Mouse (Mus musculus) gastrocnemius, postnatal 14 days (tissue): ENCODE data around the gene Col7a1. TPM values are rescaled to one million over a fixed set of nuclear protein-coding genes. Genes with fewer than 3 reads are reported as not detected.

Source experiments
- DNase-seq: peaks from one replicate; pipeline ENCODE4 v3.0.0; 2021; ENCODE audit warnings: mixed read lengths
- intact Hi-C: fragments of 180-260 bp; cut with DNase I; formaldehyde crosslinking; loops from one replicate; pipeline ENCODE4 v1.15.1; 2025; ENCODE audit warnings: low total_unique reads
- long read RNA-seq, 2 experiments: library from polyadenylated mRNA; stranded (forward); transcript quantifications; one replicate each; pipeline ENCODE4 v2.0.0; 2021
- total RNA-seq, 2 experiments: library from RNA; stranded (reverse); gene quantifications; 2 replicates each; pipeline ENCODE4 v1.2.3; 2021

Gene Col7a1
- 1 to 10 TPM; 2.7 to 3.7 TPM for total RNA-seq
- long read RNA-seq, experiment 1: 0 reads
- long read RNA-seq, experiment 2, partial matches to known transcripts: 2 of 4 reads
- long read RNA-seq, experiment 2, other reads (novel, unspliced or antisense): 2 of 4 reads

DNA sequence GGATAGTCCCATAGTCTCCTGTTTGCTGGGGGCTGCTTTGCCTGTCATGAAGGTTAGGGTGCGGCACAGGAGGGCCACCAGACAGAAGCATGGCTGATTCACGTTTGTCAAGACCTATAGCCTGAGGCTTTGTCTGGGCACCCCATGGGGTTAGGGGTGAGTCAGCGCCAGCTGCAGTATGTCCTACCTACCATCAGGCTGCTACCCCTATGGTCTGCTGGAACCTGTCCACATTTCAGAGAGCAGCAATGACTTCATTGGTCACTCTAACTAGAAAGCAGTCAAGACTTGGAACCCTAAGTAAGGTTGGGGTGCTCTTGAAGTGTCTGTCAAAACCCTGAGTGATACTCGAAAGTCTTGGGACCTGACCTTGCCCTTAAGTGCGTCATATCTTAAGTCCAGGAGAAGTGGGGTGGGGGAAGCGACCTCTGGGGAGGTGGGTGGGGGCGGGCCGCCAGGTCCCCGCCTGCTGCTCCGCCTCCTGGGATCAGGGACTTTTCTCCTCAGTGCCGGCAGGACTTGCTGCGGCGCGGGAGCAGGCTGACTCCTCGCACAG is at the start of gene Col7a1:
Gene Col7a1 (plus strand): TSS at position 506 of the 556 bp plus-strand sequence.
- intact Hi-C loops: no loop called here
- no peak for DNase-seq

DNA sequence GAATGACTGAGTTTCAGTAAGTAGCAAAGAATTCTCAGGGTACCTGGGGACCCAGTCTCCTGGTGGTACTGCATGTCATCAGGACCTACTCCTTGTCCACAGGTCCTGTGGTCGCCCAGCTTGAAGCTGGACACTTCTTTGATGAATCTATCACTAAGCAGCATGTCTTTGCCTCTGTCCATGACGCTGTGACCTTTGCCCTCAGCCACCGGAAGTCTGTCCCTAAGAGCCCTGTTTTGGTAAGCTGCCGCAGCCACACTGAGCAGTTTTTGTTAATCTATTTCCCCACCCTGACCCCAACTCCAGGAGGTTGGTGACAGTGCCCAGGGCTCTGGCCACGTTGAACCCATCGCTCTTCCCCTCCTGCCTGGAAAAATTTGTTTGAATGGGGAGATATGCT is 41.1 kb upstream of the Col7a1 start:
- intact Hi-C loops: no loop called here
- no peak for DNase-seq

DNA sequence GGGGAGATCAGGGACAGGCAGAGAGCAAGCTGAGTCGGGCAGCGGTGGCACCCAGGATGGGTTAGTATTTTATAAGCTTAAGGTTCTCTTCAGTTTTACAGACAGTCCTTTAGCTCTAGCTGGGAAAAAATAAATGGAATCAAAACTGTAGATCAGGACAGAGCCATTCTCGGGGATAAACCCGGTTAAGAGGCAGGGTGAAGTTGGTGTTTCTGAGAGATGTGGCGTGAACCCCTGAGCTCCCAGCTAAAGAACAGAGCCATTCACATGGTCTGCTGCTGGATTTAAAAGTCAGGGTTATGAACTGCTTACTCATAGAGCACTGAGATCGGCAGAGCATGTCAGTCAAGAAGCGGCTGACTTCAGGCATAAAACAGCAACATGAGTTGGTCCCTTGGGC is 40.2 kb upstream of the Col7a1 start:
- intact Hi-C loops: no loop called here

DNA sequence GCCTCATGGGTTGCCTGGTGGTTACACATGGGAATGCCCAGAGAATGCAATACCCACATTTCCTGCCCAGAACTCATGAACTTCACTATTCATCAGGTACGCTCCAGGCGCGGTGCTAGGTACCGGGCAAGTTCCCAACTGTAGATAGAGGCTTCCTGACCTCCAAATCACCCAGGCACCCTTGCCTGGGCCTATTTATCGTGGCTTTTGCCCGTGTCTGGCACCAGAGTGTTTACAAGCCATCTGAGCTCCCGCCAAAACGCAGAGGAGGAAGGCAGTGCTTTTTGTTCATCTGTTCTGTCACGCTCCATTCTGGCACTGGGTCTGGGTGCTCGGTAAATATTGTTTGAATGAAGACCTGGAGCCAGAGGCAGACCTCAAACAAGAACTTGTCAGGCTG is 39.8 kb upstream of the Col7a1 start:
- intact Hi-C loops: no loop called here
- DNase-seq: no peak

More for the DNA sequence above, 40.2 kb upstream of the Col7a1 start:
- no peak for DNase-seq

DNA sequence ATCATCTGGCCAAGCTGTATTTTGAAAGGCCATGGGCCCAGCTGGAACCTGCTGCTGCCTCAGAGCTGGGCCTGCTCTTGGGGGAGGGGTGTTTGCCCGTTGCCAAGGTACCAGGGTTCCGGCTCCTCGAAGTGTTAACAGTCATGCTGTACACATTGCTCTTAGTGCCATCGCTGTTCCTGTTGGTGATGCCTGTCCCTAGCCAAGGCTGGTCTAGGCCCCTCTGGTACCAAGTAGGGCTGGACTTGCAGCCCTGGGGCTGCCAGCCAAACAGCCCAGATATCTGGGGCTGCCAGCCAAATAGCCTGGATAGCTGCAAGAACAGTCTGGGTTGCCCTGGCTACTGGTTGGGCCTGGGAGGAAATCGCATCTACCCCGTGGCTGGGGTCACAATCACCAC is 38.9 kb upstream of the Col7a1 start, which contains the start of gene Tmem89:
Gene Tmem89 (plus strand): TSS at position 129 of the 400 bp plus-strand sequence.
- intact Hi-C loops: no loop called here
- DNase-seq: no peak

DNA sequence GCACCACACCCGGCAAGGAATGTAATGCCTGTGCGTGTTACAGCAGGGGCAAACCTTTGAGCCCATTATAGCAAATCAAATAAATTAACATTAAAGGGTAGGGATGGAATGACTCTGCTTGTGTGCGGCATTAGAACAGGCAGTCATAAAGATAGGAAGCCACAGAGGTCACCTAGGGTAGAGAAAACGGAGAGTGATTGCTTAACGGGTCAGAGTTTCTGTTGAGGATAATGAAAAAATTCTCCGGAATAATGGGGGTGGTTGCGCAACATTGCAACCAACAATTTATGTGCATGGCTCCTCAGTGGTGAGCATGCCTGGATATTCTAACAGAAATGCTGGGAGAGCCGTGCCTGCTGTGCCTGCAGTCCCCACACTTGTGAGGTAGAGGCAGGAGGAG is 27.5 kb upstream of the Col7a1 start:
- intact Hi-C loops: no loop called here
- no peak for DNase-seq

DNA sequence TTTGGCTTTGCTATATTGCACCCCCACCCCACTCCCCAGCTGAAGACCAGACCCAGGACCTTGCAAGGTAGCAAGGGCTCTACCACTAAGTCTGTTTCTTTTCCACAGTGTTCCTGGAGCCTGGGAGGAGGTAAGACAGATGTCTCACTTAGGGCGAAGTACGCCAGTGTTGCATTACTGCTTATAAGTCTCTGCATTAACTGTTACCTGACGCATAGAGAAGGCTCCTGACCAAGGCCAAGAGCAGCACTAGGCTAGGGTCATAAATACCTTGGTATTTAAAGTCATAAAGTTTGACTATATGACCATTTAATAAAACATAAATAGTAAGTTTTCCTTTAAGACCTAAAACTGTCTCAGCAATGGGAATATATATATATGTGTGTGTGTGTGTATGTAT is 25.0 kb upstream of the Col7a1 start:
- intact Hi-C loops: no loop called here
- no peak for DNase-seq

DNA sequence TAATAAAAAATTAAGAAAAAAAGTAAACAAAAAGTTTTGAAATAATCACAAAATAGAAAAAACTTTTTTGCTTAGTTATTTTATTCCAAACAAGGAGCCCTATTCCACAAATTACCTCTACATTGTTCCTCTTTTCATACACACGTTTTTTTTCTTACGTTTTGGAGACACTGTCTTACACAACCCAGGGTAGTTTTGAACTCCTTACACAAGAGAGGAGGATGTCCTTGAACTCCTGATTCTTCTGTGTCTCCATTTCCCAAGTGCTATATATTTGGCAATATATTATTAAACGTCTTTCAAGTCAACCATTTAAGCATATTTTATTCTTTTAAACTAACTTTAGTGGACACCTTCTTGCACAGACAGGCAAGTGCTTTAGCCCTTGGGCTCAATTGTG is 17.4 kb upstream of the Col7a1 start:
- DNase-seq: no peak
- intact Hi-C loops: no loop called here

DNA sequence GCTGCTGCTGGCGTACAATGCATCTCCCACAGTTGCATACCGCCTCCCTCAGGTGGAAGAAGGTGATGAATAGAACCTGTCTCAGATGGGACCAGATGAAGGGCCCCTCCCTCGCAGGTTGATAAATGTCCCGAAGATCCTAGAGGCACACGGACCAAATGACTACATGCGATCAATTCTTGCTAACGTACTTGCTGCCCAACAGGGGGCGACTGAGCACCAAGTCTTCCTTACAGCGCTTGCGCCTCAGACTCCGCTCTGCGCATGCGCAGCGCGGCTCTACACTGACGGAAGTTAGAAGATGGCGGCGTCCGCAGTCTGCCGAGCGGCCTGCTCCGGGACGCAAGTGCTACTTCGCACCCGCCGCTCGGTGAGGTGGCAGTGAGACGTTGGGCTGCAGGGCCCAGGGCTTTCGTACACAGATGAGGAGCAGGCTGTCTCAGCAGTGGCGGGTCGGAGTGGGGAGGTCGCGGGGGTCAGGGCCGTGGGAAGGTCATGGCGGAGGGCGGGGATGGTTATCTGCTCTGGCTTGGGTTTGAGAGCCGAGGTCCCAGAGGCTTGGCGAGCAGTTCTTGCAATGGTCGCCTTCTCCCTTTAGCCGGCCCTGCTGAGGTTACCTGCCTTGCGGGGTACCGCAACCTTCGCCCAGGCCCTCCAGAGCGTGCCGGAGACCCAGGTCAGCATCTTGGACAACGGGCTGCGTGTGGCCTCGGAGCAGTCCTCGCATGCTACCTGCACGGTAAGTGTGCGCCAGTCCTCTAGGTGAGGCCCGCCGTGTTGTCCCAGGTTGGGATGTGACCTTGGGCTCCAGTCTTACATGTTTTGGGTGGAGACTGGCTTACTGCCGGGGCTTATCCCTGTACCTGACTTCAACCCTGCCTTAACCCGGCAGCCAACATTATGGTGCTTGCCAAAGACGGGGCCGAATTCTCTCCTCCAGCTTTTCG is 16.7 kb upstream of the Col7a1 start, which contains the start of gene Uqcrc1:
Gene Uqcrc1 (plus strand): TSS at position 216 of the 947 bp plus-strand sequence.
- peak; percentile 94 for DNase-seq

DNA sequence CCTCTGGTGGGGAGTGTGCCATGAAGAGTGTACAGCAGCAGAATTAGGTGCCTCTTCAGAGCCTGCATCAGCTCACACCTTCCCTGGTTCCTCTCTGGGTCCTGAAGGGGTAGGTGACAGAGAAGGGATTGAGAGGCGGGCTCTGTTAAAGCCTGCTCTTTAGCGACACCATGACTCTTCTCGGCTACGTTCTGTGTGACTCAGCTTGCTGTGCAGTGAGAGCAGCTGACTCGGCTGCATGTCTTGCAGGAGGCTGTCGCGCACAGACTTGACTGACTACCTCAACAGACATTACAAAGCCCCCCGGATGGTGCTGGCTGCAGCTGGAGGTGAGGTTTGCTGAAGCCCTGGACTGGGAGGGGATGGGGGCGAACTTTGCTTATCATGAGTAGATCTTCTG is 8.3 kb upstream of the Col7a1 start:
- intact Hi-C loops: no loop called here

More for the DNA sequence above, 16.7 kb upstream of the Col7a1 start, which contains the start of gene Uqcrc1:
- intact Hi-C loops: no loop called here

DNA sequence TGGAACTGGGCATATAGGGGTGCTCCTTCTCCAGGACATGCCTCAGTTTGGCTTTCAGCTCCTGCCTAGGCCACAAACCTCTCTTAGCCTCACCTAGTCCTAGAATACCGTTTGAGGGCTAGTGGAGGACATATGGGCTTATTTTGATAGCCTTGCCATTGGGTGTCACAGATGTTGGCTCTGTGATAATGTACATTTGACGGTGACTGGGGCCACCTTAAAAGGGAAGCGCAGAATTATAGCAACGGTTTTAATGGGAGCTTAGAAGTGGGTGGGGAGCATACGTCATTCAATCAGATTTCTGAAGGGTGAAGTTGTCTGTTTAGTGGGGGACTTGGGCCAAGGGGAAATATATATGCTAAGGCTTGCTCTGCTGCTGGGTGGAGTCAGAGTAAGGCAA is 7.8 kb upstream of the Col7a1 start:
- intact Hi-C loops: no loop called here

More for the DNA sequence above, 8.3 kb upstream of the Col7a1 start:
- DNase-seq: no peak

DNA sequence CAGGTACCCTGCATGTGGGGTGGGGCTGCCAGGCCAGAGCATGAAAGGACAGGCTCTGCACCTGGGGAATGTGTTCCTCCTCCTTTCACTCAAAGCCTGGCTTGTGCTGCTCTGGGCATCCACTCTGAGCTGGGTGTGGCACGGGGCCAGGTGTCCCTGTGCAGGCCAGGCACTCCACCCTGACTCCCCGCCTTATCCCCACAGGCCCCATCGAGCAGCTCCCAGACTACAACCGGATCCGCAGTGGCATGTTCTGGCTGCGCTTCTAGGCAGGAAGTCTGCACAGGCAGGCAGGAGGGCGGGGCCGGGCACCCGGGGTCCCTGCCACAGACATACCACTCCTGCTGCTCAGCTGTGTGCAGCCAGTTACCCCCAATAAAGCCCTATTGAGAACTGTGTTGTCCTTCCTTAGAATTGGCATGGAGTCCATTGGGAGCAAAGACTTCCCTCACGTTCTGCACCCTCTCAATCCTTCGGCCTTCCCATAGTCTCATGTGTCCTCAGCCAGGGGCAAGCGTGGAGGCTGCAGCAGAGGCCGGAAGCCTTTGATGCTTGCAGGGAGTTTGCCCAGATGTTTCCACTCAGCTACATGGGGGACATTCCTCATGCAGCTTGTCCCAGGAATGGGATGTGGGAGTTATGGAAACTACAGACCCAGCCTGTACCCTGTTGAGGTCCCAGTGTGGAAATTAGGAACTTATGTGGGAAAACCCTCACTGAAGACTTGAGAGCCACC is 4.0 kb upstream of the Col7a1 start:
- intact Hi-C loops: no loop called here
- peak; percentile 52 for DNase-seq

More for the DNA sequence above, 7.8 kb upstream of the Col7a1 start:
- DNase-seq: no peak

DNA sequence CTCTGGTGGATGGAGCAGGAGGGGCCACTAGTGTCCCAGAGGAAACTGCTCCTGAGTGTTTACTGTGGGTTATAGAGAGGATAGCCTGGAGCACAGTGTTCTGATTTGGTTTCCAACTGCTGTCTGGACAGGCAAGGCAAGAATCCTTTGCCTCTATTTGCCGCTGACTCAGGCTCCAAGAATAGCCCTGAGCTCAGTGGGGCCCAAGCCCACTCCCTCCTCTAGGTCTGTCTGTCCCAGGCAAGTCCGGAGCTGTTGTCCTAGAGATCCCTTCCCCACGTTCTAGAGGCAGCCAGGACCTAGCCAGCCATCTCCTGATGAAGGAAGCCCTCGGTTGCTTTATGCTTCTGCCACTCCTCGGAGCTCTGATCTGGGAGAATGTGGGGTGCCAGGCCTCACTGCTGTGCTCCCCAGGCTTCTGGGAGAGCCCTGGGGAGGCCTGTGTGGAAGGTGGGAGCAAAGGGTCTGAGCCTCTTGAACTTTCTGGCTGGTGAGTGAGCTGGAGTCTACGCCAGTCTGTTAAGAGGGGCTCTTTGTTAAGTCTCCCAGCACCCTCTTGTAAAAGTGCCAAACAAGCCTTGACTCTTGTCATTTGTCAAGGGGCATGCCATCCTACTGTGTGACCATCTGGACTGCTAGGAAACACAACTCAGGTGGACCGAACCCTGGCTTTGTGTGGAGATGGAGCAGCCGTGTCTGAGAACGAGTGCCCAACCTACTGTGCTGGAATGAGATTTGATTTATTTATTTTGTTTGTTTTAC is 3.2 kb upstream of the Col7a1 start:
- intact Hi-C loops: no loop called here
- peak; percentile 5 for DNase-seq

DNA sequence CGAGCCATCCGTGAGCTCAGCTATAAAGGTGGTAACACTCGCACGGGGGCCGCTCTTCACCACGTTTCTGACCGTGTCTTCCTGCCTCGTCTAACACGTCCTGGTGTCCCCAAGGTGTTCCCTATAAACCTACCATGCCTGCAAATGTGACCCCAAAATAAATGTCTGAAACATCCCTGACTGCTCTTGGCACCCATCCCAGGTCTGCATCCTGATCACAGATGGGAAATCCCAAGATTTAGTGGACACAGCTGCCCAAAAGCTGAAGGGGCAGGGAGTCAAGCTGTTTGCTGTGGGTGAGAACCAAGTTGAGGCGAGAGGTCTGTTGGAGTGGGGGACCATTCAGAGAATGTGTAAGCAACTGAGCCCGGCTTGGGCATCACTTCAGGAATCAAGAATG is 1.9 kb downstream of the Col7a1 start:
- intact Hi-C loops: no loop called here
- DNase-seq: no peak

DNA sequence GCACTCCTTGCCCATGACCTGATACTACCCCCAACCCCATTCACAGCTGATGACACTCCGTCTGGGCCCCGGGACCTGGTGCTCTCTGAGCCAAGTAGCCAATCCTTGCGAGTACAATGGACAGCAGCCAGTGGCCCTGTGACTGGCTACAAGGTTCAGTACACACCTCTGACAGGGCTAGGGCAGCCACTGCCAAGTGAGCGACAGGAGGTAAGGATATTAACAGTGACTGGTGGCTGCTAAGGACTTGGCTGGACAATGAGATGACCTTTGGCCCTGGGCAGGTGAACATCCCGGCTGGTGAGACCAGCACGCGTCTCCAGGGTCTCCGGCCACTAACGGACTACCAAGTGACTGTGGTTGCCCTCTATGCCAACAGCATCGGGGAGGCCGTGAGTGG is 2.5 kb downstream of the Col7a1 start:
- no peak for DNase-seq
- intact Hi-C loops: no loop called here

DNA sequence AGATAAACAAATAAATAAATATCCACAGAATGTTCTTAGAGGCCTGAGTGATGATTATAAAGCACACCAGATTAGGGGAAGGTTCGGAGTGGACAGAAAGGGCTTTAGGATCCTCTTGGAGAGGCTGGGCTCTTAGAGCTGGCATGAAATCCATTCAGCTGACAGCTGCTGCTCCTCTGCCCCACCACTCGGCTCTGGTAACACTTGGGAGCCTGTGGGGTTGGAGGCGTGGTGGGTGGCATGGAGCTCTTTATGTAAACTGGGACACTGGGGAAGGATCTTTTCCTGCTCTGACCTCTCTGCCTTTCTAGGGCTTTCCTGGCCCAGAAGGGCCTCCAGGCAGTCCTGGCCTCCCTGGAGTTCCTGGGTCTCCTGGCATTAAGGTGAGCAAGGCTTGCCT is 10.2 kb downstream of the Col7a1 start:
- intact Hi-C loops: no loop called here
- DNase-seq: peak; percentile 29

DNA sequence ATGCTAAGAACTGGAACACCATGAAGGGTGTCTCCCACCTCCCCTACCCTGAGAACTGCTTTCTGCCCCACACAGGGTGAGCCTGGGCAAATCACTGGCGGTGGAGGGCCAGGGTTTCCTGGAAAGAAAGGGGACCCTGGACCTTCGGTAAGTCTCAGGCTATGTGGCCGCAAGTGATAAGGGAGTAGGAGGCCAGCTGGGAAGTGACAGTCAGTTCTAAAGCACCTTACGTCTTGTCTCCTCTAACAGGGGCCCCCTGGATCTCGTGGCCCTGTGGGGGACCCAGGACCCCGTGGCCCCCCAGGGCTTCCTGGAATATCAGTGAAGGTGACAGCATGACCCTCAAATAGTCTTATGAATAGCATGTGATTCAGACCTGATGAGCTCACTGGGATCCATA is 11.0 kb downstream of the Col7a1 start:
- intact Hi-C loops: no loop called here
- DNase-seq: no peak

DNA sequence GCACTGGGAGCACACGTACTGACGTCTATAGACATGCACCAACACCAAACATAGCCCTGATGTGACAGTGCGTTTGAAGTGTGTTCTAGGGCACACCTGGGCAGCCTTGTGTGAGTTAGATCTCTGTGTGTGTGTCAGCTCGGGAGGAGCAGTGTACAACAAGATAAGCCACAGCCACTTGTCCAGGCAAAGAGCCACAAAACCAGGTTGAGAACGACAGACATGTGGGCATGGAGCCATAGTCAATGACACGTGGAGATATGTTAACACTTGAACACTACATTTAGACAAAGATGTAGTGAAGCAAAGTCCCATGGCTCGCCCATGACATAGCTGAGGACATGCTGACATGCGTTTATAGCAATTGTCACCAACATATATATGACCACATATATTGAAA is 17.2 kb downstream of the Col7a1 start:
- no peak for DNase-seq
- intact Hi-C loops: no loop called here

DNA sequence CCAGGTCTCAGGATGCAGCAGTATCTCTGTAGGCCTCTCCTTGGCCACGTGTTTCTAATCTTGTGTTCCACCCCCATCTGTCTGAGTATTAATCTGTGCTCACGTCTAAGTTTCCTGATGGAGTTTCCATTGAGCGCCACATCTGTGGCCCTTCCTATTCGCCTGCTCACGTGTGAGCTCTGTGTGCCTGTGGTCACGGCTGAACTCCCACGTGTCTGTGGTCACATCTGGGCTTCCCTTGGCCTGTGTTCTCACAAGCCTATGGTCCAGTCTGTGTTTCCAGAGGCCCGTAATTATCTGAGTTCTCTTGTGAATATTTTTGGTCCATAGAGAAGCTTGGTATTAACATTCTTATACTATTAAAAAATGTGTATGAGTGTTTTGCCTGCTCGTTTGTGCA is 23.1 kb downstream of the Col7a1 start:
- no peak for DNase-seq
- intact Hi-C loops: no loop called here
